Mouse (Mus musculus): ENCODE results near the gene Crtc1. TPM values are rescaled to one million over a fixed set of nuclear protein-coding genes. Genes with fewer than 3 reads are reported as not detected.

Crtc1 gene
- polyA plus RNA-seq, 1 experiment from 2014 or later = 7.0 TPM

DNA sequence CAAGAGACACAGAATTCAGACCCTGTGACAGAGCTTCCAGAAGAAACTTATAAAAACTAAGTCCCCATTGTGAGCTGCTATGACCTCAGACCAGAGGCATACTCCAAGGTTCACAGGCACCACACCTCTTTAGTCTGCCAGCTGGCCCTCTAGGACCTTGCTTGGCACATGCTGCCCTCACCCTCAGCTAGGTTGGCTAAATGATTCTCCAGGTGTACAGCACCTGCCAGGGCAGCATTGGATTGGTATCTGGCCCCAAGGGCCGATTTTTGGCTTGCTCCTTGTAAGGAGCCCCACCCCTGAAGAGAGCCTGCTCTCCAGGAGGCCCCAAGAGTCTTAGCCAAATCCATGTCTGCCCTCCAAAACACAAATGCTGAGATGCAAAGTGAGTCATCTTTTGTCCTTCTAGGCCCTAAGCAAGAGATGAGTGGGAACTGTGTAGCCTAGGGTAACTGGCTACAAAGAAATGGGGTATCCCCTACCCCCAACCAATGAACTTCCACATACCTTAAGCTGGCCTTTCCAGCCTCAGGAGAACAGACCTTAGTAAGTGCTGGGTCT, 91.4 kb downstream of the Crtc1 start:
- peaks cover 22% of the 10 kb centered on the region; the same call in 1 of the 2 replicates for H3K4me1 ChIP-seq (ENCODE audit: insufficient read depth, low read depth, low read length)
- H3K27me3 ChIP-seq (replicated peaks; ENCODE audit: insufficient read depth, low read length) = no peaks in the 10 kb centered on the region
- H3K36me3 ChIP-seq (ENCODE audit: insufficient read depth, low read length) = no peaks in the 10 kb centered on the region
- H3K9me3 ChIP-seq (ENCODE audit: low read length) = no peaks in the 10 kb centered on the region
- no peak overlapping the region for H3K27ac ChIP-seq (ENCODE audit: low read length)
- H3K4me2 ChIP-seq (replicated peaks; ENCODE audit: low read depth, low read length) = no peak overlapping the region
- TF ChIP-seq CTCF (IDR thresholded peaks at IDR 0.05) = no peak
- TF ChIP-seq EP300 (IDR thresholded peaks at IDR 0.05) = no peak
- 45% methylated on average over 1 of the region's 1 CpGs for WGBS
- no peak for DNase-seq (ENCODE audit: low spot score)
- ATAC-seq = no peak
- H3K4me3 ChIP-seq (ENCODE audit: low read depth, low read length) = no peak overlapping the region
- H3K9ac ChIP-seq (replicated peaks; ENCODE audit: low read depth) = no peak overlapping the region

DNA sequence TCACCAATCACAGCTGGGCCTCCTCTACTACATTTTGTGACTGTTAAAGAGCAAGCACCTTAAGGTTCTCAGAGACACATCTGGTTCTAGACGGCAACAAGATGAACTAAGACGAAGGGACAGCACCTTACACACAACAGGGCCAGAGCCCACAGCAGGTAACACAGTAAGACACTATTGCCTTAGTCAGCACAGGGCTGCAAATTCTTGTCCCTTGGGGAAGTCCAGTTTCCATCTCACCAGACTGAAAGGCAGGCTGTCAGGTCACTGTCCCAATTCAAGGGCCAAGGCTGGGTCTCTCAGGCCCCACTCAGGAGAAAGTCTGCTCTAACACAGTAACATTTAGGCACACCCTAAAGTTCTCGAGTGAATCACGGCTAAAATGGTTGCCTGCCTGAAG, 91.9 kb downstream of the Crtc1 start:
- ATAC-seq (no peak), DNase-seq (ENCODE audit: low spot score) (no peak)
- Histone ChIP-seq H3K36me3 (ENCODE audit: insufficient read depth, low read length) (0 out of 2 replicates have a peak, but pooled peaks cover 1% of the 10 kb centered on the region), H3K9ac (replicated peaks; ENCODE audit: low read depth) (no peak overlapping the region), H3K27ac (ENCODE audit: low read length) (no peak overlapping the region), H3K27me3 (replicated peaks; ENCODE audit: insufficient read depth, low read length) (no peaks in the 10 kb centered on the region), H3K9me3 (ENCODE audit: low read length) (no peaks in the 10 kb centered on the region), H3K4me3 (ENCODE audit: low read depth, low read length) (no peak overlapping the region), H3K4me2 (replicated peaks; ENCODE audit: low read depth, low read length) (no peak overlapping the region), H3K4me1 (ENCODE audit: insufficient read depth, low read depth, low read length) (peaks cover 22% of the 10 kb centered on the region; the same call in 1 of the 2 replicates)
- TF ChIP-seq EP300 (IDR thresholded peaks at IDR 0.05) = no peak
- TF ChIP-seq CTCF (IDR thresholded peaks at IDR 0.05) = no peak
- WGBS = 82% methylated on average over 4 of the region's 4 CpGs

- Histone ChIP-seq H3K4me1 (ENCODE audit: insufficient read depth, low read depth, low read length) (0 out of 2 replicates have a peak, but pooled peaks cover 3% of the 10 kb centered on the region), H3K4me3 (ENCODE audit: low read depth, low read length) (no peak overlapping the region), H3K9ac (replicated peaks; ENCODE audit: low read depth) (no peak overlapping the region), H3K36me3 (ENCODE audit: insufficient read depth, low read length) (peaks cover 18% of the 10 kb centered on the region; the same call in 1 of the 2 replicates), H3K4me2 (replicated peaks; ENCODE audit: low read depth, low read length) (no peak overlapping the region), H3K9me3 (ENCODE audit: low read length) (no peaks in the 10 kb centered on the region), H3K27me3 (replicated peaks; ENCODE audit: insufficient read depth, low read length) (no peaks in the 10 kb centered on the region), H3K27ac (ENCODE audit: low read length) (no peak overlapping the region)
- ATAC-seq = no peak
- no peak for DNase-seq (ENCODE audit: low spot score)
- TF ChIP-seq EP300 (IDR thresholded peaks at IDR 0.05) = no peak
- no peak for TF ChIP-seq CTCF (IDR thresholded peaks at IDR 0.05)
- WGBS = 75% methylated on average over 2 of the region's 2 CpGs
Measured at GRCm38 (mm10) chr8:70344279-70344678, 95.1 kb downstream of the Crtc1 start.

GRCm38 (mm10) chr8:70343696-70344095, 95.7 kb downstream of the Crtc1 start:
- H3K9ac ChIP-seq (replicated peaks; ENCODE audit: low read depth) = no peak overlapping the region
- no peak overlapping the region for H3K27ac ChIP-seq (ENCODE audit: low read length)
- H3K36me3 ChIP-seq (ENCODE audit: insufficient read depth, low read length) = peaks cover 21% of the 10 kb centered on the region; the same call in 1 of the 2 replicates
- 47% methylated on average over 6 of the region's 6 CpGs for WGBS
- TF ChIP-seq EP300 (IDR thresholded peaks at IDR 0.05) (no peak), CTCF (IDR thresholded peaks at IDR 0.05) (peak; percentile 64)
- ATAC-seq = peak; percentile 50; the same call in 1 of the 2 replicates
- no peaks in the 10 kb centered on the region for H3K9me3 ChIP-seq (ENCODE audit: low read length)
- H3K4me3 ChIP-seq (ENCODE audit: low read depth, low read length) = no peak overlapping the region
- H3K4me2 ChIP-seq (replicated peaks; ENCODE audit: low read depth, low read length) = no peak overlapping the region
- peak; percentile 54 for DNase-seq (ENCODE audit: low spot score)
- no peaks in the 10 kb centered on the region for H3K27me3 ChIP-seq (replicated peaks; ENCODE audit: insufficient read depth, low read length)
- H3K4me1 ChIP-seq (ENCODE audit: insufficient read depth, low read depth, low read length) = 0 out of 2 replicates have a peak, but pooled peaks cover 3% of the 10 kb centered on the region

GRCm38 (mm10) chr8:70343076-70343475, 96.3 kb downstream of the Crtc1 start:
- no peak for DNase-seq (ENCODE audit: low spot score)
- Histone ChIP-seq H3K4me2 (replicated peaks; ENCODE audit: low read depth, low read length) (no peak overlapping the region), H3K9ac (replicated peaks; ENCODE audit: low read depth) (no peak overlapping the region), H3K27me3 (replicated peaks; ENCODE audit: insufficient read depth, low read length) (no peaks in the 10 kb centered on the region), H3K9me3 (ENCODE audit: low read length) (no peaks in the 10 kb centered on the region), H3K4me3 (ENCODE audit: low read depth, low read length) (no peak overlapping the region), H3K4me1 (ENCODE audit: insufficient read depth, low read depth, low read length) (0 out of 2 replicates have a peak, but pooled peaks cover under 1% of the 10 kb centered on the region), H3K27ac (ENCODE audit: low read length) (no peak overlapping the region), H3K36me3 (ENCODE audit: insufficient read depth, low read length) (peaks cover 28% of the 10 kb centered on the region)
- WGBS = 76% methylated on average over 7 of the region's 7 CpGs
- TF ChIP-seq CTCF (IDR thresholded peaks at IDR 0.05) (no peak), EP300 (IDR thresholded peaks at IDR 0.05) (no peak)
- no peak for ATAC-seq

DNA sequence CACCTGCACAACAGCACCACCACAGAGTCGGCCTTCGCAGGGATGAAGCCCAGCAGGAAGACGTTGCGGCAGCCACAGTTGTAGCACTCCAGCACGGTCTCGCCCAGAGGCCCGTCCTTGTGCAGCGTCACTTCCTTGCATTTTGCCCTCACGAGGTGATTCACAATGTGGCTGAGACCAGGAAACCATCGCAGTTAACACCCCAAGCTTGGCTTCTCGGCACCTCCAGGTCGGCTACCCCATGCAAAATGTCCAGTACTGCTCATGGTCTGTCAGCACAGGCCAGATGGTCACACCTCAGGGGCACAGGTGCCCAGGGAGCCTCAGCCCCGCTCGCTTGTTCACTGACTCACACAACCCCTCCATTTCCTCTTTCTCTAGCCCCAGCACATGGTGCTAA, 97.4 kb downstream of the Crtc1 start:
- no peak overlapping the region for H3K4me3 ChIP-seq (ENCODE audit: low read depth, low read length)
- H3K36me3 ChIP-seq (ENCODE audit: insufficient read depth, low read length) = peaks cover 38% of the 10 kb centered on the region
- H3K4me2 ChIP-seq (replicated peaks; ENCODE audit: low read depth, low read length) = no peak overlapping the region
- DNase-seq (ENCODE audit: low spot score) = no peak
- H3K27ac ChIP-seq (ENCODE audit: low read length) = no peak overlapping the region
- H3K4me1 ChIP-seq (ENCODE audit: insufficient read depth, low read depth, low read length) = no peaks in the 10 kb centered on the region
- no peak for ATAC-seq
- TF ChIP-seq CTCF (IDR thresholded peaks at IDR 0.05) (no peak), EP300 (IDR thresholded peaks at IDR 0.05) (no peak)
- H3K9me3 ChIP-seq (ENCODE audit: low read length) = no peaks in the 10 kb centered on the region
- no peaks in the 10 kb centered on the region for H3K27me3 ChIP-seq (replicated peaks; ENCODE audit: insufficient read depth, low read length)
- 87% methylated on average over 14 of the region's 14 CpGs for WGBS
- H3K9ac ChIP-seq (replicated peaks; ENCODE audit: low read depth) = no peak overlapping the region

Data from lung, postnatal 0 days (tissue).